Mouse (Mus musculus) lung, embryonic 16.5 days (tissue): ENCODE results near the gene Sema3f. TPM values are rescaled to one million over a fixed set of nuclear protein-coding genes. Genes with fewer than 3 reads are reported as not detected.
"Not testable (repeated sequence)": the region's sequence is repeated elsewhere in the genome, so short reads cannot be mapped to it uniquely, and the experiment has no call there.

Experiments used
- ATAC-seq: fragments of 200-750 bp; cut with Nextera tagmentation; 2 replicates; pipeline ENCODE4 v1.8.0; 2017; ENCODE audit warnings: low read depth, mild to moderate bottlenecking, moderate library complexity
- H3K27ac ChIP-seq: fragments of 300-500 bp; sonication (generic); 2 replicates; pipeline ENCODE4 v1.5.1; 2014; ENCODE audit warnings: mild to moderate bottlenecking, control low read depth, low read length
- H3K27me3 ChIP-seq: fragments of 300-500 bp; sonication (generic); 2 replicates; pipeline ENCODE4 v1.6.1; 2014; ENCODE audit warnings: low read depth, low read length, mixed read lengths; ENCODE audit not compliant: control insufficient read depth, insufficient read depth
- H3K36me3 ChIP-seq: fragments of 300-500 bp; sonication (generic); 2 replicates; pipeline ENCODE4 v1.6.1; 2014; ENCODE audit warnings: low read length; ENCODE audit not compliant: control insufficient read depth, insufficient read depth
- H3K4me1 ChIP-seq: fragments of 300-500 bp; sonication (generic); replicated peaks from 2 replicates; pipeline ENCODE4 v1.6.1; 2014; ENCODE audit warnings: low read length, mixed read lengths; ENCODE audit not compliant: control insufficient read depth, insufficient read depth
- H3K4me2 ChIP-seq: fragments of 300-500 bp; sonication (generic); 2 replicates; pipeline ENCODE4 v1.6.1; 2014; ENCODE audit warnings: low read depth, low read length, control low read depth
- H3K4me3 ChIP-seq: fragments of 300-500 bp; sonication (generic); 2 replicates; pipeline ENCODE4 v1.5.1; 2014; ENCODE audit warnings: mild to moderate bottlenecking, low read length, control low read depth
- H3K9ac ChIP-seq: fragments of 300-500 bp; sonication (generic); 2 replicates; pipeline ENCODE4 v1.6.1; 2014; ENCODE audit warnings: low read length, control low read depth
- H3K9me3 ChIP-seq: fragments of 300-500 bp; sonication (generic); 2 replicates; pipeline ENCODE4 v1.6.1; 2016; ENCODE audit warnings: low read length; ENCODE audit not compliant: control insufficient read depth
- WGBS: fragments of 180-500 bp; shearing (Covaris S2); extraction: QIAGEN DNeasy Blood & Tissue Kit; methylation state at CpG from one replicate; pipeline ENCODE4 v1.1.7; 2014; 5-methylcytosine and 5-hydroxymethylcytosine counted together
- polyA plus RNA-seq: library from polyadenylated mRNA; unstranded; fragments of >200 nt; fragmentation: Nextera tagmentation; extraction: Ambion mirVana; gene quantifications from 2 replicates; pipeline ENCODE4 v1.2.1, GENCODE M21; 2015

Sema3f gene
- polyA plus RNA-seq, 1 experiment from 2014 or later, result 10.4 TPM

- H3K9me3 ChIP-seq, result no peaks in the 10 kb centered on the region
- peaks cover 4% of the 10 kb centered on the region for H3K4me1 ChIP-seq
- no peak overlapping the region for H3K4me2 ChIP-seq
- 61% methylated on average over 20 of the region's 20 CpGs for WGBS
- no peak overlapping the region for H3K27ac ChIP-seq
- H3K27me3 ChIP-seq, result peaks cover 4% of the 10 kb centered on the region
- H3K9ac ChIP-seq, result no peak overlapping the region
- peak; percentile 33 for ATAC-seq
- H3K4me3 ChIP-seq, result no peak overlapping the region
- H3K36me3 ChIP-seq, result peaks cover 10% of the 10 kb centered on the region; the same call in 1 of the 2 replicates
These were observed 27.9 kb downstream of the Sema3f start for GRCm38 (mm10) chr9:107682405-107682804.

GRCm38 (mm10) chr9:107679501-107679900 is 30.8 kb downstream of the Sema3f start, which contains the start of gene Gnat1:
Gene Gnat1, minus strand, starts transcription at chr9:107679712.
- no peak within 1 kb of the TSS for H3K27ac ChIP-seq
- H3K9ac ChIP-seq, result no peak within 1 kb of the TSS
- no peaks in the 10 kb centered on the region for H3K9me3 ChIP-seq
- H3K4me1 ChIP-seq, result peaks cover 20% of the 10 kb centered on the region
- H3K36me3 ChIP-seq, result peaks cover 10% of the 10 kb centered on the region; the same call in 1 of the 2 replicates
- no peak within 1 kb of the TSS for H3K4me2 ChIP-seq
- peaks cover 26% of the 10 kb centered on the region for H3K27me3 ChIP-seq
- WGBS, result 31% methylated on average over 5 of the region's 5 CpGs
- no peak within 1 kb of the TSS for H3K4me3 ChIP-seq
- ATAC-seq, result no peak

- Histone ChIP-seq H3K9ac (no peak overlapping the region), H3K4me3 (no peak overlapping the region), H3K36me3 (peaks cover 6% of the 10 kb centered on the region; the same call in 1 of the 2 replicates), H3K9me3 (no peaks in the 10 kb centered on the region), H3K27me3 (peaks cover 26% of the 10 kb centered on the region), H3K27ac (no peak overlapping the region), H3K4me2 (no peak overlapping the region), H3K4me1 (peaks cover 20% of the 10 kb centered on the region)
- ATAC-seq, result no peak
- 91% methylated on average over 2 of the region's 2 CpGs for WGBS
These were observed 31.4 kb downstream of the Sema3f start for GRCm38 (mm10) chr9:107678861-107679260.

GRCm38 (mm10) chr9:107677819-107678526 is 32.3 kb downstream of the Sema3f start:
- H3K36me3 ChIP-seq, H3K9me3 ChIP-seq, H3K9ac ChIP-seq, ATAC-seq, H3K4me2 ChIP-seq, H3K4me3 ChIP-seq, H3K27ac ChIP-seq: not testable (repeated sequence)
- Histone ChIP-seq H3K27me3 (peaks cover 26% of the 10 kb centered on the region), H3K4me1 (peaks cover 17% of the 10 kb centered on the region)
- 36% methylated on average over 14 of the region's 14 CpGs for WGBS

GRCm38 (mm10) chr9:107677091-107677784 is 33.0 kb downstream of the Sema3f start:
- 0 out of 2 replicates have a peak, but pooled peaks have one; percentile 1 for ATAC-seq
- Histone ChIP-seq H3K9me3 (no peaks in the 10 kb centered on the region), H3K4me2 (peak overlapping the region; percentile 69; the same call in 1 of the 2 replicates), H3K27me3 (peaks cover 26% of the 10 kb centered on the region), H3K36me3 (no peaks in the 10 kb centered on the region), H3K9ac (no peak overlapping the region), H3K4me3 (peak overlapping the region; percentile 40), H3K4me1 (peaks cover 17% of the 10 kb centered on the region), H3K27ac (no peak overlapping the region)
- 10% methylated on average over 17 of the region's 17 CpGs for WGBS

- Histone ChIP-seq H3K27me3 (peaks cover 26% of the 10 kb centered on the region), H3K4me1 (peaks cover 17% of the 10 kb centered on the region), H3K4me2 (peak overlapping the region; percentile 69), H3K27ac (no peak overlapping the region), H3K9me3 (no peaks in the 10 kb centered on the region), H3K4me3 (peak overlapping the region; percentile 40), H3K36me3 (no peaks in the 10 kb centered on the region), H3K9ac (peak overlapping the region; percentile 16)
- WGBS, result under 1% methylated on average over 25 of the region's 25 CpGs
- peak; percentile 70 for ATAC-seq
These were observed 34.0 kb downstream of the Sema3f start for GRCm38 (mm10) chr9:107676302-107676701.

GRCm38 (mm10) chr9:107675671-107676301 is 34.5 kb downstream of the Sema3f start:
- Histone ChIP-seq H3K9ac (peak overlapping the region; percentile 18), H3K4me3 (peak overlapping the region; percentile 40), H3K4me2 (peak overlapping the region; percentile 69), H3K36me3 (no peaks in the 10 kb centered on the region), H3K4me1 (peaks cover 17% of the 10 kb centered on the region), H3K9me3 (no peaks in the 10 kb centered on the region), H3K27me3 (peaks cover 26% of the 10 kb centered on the region), H3K27ac (no peak overlapping the region)
- under 1% methylated on average over 39 of the region's 39 CpGs for WGBS
- peak; percentile 72 for ATAC-seq

- ATAC-seq, result no peak
- no peaks in the 10 kb centered on the region for H3K9me3 ChIP-seq
- no peak overlapping the region for H3K4me2 ChIP-seq
- H3K9ac ChIP-seq, result no peak overlapping the region
- peaks cover 26% of the 10 kb centered on the region for H3K27me3 ChIP-seq
- no peak overlapping the region for H3K27ac ChIP-seq
- WGBS, result 62% methylated on average over 9 of the region's 9 CpGs
- H3K4me1 ChIP-seq, result peaks cover 17% of the 10 kb centered on the region
- H3K4me3 ChIP-seq, result no peak overlapping the region
- no peaks in the 10 kb centered on the region for H3K36me3 ChIP-seq
These were observed 35.5 kb downstream of the Sema3f start for GRCm38 (mm10) chr9:107674609-107675429.
